Mouse (Mus musculus): ENCODE results near the gene E2f8. TPM values are rescaled to one million over a fixed set of nuclear protein-coding genes. Genes with fewer than 3 reads are reported as not detected.

E2f8 gene
- total RNA-seq (2015) (107 and 115 TPM in 2 replicates), total RNA-seq (2017) (29.3 and 30.6 TPM in 2 replicates)

- peak; percentile 47 for ATAC-seq (replicated peaks; ENCODE audit: poor library complexity)
Observed at GRCm38 (mm10) chr7:48881486-48881885, at the start of gene E2f8. TSS of gene E2f8 (minus strand) at chr7:48881596.

DNA sequence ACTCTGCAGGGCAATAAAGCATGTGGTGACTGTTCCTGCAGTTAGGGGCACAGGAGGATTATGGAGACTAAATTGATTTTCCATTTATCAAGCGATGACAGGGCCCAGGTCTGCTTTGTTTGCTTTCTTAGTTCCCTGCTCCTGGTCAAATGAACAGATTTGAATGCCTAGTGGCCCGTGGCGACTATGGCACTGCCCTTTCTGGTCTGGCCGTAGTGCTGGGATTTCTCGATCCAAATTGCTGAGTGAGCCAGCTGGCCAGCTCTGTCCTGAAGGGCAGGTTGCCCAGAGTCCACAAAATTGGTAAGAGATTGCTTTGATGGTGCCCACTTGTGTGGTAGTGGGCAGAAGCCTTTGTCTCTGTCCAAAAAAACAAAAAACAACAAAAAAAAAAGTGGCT, 49.0 kb upstream of the E2f8 start:
- ATAC-seq (replicated peaks; ENCODE audit: poor library complexity): no peak

DNA sequence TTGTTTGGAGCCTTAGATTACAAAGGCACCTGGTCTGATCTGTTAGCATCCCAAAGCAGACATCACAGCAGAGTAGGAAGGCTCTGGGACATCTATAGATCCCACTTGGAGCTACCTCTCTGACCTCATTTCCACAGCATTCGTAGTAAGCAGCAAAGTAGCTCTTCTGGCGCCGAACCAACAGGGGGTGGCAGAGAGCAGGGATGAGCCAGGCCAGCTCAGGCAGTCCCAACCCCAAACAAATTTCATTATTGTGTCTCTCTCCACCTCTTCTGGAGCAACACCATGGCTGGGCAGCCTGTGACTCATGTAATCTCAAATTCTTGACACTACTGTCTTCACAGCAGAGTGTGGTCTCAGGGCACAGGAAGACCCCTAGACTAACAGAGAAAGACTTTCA, 47.0 kb upstream of the E2f8 start:
- peak; percentile 93 for ATAC-seq (replicated peaks; ENCODE audit: poor library complexity)

- ATAC-seq (replicated peaks; ENCODE audit: poor library complexity): no peak
Observed at GRCm38 (mm10) chr7:48925214-48925613, 43.8 kb upstream of the E2f8 start.

DNA sequence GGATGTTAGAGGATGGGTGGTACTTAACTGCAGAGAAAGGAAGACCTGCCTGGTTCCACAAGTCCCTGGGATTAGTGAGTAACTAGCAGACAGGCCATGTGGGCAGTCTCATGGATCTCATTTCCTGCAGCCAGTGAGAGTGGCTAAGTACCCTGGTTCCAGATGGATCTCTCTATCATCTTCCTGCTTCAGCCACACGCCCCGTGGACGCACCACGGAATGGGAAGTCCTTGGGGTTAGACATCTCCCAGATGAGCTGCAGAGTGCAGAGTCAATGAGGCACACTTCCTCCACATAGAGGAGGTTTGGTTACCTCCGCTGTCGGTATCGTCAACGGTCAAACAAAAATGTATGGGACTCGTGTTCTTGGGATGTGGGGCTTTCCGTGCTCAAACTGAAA, 42.2 kb upstream of the E2f8 start:
- peak; percentile 57 for ATAC-seq (replicated peaks; ENCODE audit: poor library complexity)

DNA sequence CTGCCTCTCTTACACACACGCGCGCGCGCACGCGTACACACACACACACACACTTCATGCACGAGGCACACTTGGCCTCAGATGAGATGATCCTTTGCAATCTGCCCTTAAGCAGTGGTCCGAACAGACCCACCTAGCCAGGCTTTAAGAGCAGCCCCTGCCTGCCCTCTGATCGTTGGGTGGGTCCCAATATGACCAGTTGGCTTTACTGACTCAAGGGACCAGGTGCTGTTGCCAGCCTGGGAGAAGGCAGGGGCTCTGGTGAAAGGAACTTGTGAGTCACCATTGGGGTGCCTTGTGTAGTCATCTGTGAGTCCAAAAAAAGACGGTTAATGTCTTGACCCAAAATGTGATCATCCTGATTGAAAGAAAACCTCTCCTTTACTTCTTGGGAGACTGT, 37.0 kb upstream of the E2f8 start:
- ATAC-seq (replicated peaks; ENCODE audit: poor library complexity): no peak

DNA sequence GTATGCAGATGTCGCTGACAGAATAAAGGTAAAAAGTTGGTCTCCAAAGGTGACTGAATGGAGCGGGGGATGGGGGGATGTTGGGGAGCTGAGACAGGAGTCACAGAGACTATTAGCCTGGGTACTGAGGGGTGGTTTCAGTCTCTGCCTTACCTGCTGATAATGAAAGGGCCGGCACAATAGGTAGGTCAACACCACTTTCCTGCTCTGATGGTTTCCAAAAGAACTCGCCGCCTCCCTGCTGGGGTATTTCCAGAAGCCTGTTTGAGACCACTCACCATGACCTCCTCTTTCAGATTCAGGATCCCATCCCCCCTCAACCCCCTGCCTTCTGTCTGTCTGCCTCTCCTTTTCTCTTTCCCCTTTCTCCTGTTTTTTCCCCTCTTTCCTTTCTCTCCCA, 36.6 kb upstream of the E2f8 start:
- ATAC-seq (replicated peaks; ENCODE audit: poor library complexity): no peak

DNA sequence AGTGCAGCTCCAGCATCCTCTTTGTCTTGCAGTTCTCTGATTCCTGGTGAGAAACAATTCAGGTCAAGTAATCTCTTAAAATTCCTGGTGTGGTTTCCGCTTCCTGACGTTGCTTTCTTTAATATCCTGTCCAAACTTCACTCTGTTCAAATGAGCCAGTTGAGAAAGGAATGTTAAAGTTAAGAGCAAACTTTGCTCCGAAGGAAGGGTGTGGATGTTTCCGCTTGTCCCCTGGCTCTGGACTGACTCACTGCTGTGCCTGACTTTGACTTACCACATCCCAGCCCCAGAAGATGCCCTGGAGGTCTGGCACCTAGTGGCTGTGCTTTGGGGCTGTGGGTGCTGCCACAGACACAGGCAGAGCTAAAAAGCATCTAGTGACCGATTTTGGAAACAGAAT, 36.1 kb upstream of the E2f8 start:
- no peak for ATAC-seq (replicated peaks; ENCODE audit: poor library complexity)

DNA sequence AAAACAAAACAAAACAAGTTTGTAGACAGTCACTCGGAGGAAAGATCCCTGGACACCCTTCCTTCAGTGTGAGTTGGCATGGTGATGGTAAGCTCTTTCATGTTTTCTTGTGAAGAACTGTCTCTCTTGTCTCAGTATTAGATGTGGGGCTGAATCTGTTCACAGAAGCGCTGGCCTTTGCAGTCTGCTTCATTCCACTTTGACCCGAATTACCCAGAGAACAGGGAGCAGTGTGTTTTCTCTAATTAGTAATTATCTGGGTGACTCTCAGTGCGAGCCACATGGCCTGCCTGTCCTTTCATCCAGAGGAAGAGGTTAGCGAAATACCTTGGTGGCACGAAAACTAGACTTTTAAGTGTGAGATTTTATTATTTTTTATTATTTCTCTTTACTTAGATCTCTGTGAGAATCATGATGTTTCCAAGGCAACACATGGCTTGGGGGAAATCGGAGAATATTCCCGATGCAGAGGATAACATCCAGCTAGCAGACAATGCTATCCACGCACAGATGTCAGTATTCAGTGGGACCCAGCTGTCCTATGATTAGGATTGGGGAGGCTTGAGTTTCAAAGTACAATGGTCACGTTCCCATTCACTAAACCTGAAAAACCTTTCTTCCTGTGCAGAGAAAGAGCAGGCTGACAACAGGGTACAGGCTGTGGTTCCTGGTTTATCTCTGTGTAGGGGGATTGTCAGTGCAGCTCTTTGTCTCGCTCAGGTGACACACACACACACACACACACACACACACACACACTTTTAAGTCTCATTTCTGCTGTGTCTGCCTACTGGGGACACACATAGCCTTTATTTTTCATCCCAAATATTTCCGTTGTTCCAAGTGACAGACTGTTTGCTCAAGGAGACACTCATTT, 33.5 kb upstream of the E2f8 start:
- no peak for ATAC-seq (replicated peaks; ENCODE audit: poor library complexity)

- ATAC-seq (replicated peaks; ENCODE audit: poor library complexity): no peak
Observed at GRCm38 (mm10) chr7:48911146-48911545, 29.8 kb upstream of the E2f8 start.

DNA sequence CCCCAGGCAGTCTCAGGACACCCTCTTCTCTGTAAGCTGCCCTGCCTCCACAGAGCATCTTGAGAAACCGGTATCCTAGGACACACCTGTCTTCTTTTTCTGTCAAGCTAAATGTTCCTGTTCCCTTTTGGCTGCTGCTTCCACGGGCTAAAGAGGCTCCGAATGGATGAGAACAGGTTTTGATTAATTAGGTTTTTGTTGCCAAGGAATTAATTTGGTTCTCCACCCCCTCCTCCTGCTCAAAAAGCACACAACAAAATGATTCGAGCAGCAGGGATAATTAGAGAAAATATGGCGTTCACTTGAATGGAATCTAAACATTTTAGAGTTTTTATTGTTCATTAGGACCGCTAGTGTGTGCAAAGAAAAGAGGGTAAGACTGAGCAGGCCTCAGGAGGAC, 28.9 kb upstream of the E2f8 start:
- no peak for ATAC-seq (replicated peaks; ENCODE audit: poor library complexity)

DNA sequence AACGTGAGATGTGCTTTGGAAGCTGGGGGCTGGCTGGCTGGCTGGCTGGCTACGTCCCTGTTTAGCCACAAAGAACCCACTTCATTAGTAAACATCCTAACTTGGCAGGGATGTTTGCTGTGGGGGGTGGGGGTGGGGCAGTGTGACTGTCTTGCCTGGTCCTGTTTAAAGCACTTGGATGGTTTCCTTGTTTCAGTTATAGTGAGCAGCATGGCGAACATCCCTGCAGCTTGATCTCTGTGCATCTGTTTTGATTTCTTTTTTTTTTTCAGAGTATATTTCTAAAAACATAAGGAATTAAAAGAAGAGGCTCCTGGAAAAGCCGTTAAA, 27.9 kb upstream of the E2f8 start:
- ATAC-seq (replicated peaks; ENCODE audit: poor library complexity): peak; percentile 21

- peak; percentile 93 for ATAC-seq (replicated peaks; ENCODE audit: poor library complexity)
Observed at GRCm38 (mm10) chr7:48908521-48909341, 27.3 kb upstream of the E2f8 start, which contains the start of gene Nav2. TSS of gene Nav2 (plus strand) at chr7:48908716.

DNA sequence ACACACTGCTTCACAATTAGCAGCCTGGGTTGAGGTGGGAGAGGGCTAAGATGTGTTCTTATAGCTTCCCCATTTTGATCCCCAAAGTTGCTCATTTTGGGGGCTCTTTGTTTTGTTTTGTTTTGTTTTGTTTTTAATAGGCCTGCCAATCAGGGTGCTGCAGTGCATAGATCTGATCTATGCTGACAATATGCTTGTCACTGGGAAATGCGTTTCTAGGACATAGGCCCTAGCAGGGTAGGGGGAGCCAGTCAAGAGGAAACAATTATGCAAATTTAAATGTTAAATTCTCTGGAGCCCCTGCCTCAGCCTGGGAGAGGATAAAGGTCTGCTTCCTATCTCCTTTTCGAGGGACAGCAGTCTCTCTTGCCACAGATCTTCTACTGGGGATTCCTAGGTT, 21.1 kb upstream of the E2f8 start:
- no peak for ATAC-seq (replicated peaks; ENCODE audit: poor library complexity)

- ATAC-seq (replicated peaks; ENCODE audit: poor library complexity): no peak
Observed at GRCm38 (mm10) chr7:48900408-48901167, 19.2 kb upstream of the E2f8 start.

GRCm38 (mm10) chr7:48898416-48898815, 17.0 kb upstream of the E2f8 start:
- 0 out of 2 replicates have a peak, but pooled peaks have one; percentile 17 for ATAC-seq (replicated peaks; ENCODE audit: poor library complexity)

DNA sequence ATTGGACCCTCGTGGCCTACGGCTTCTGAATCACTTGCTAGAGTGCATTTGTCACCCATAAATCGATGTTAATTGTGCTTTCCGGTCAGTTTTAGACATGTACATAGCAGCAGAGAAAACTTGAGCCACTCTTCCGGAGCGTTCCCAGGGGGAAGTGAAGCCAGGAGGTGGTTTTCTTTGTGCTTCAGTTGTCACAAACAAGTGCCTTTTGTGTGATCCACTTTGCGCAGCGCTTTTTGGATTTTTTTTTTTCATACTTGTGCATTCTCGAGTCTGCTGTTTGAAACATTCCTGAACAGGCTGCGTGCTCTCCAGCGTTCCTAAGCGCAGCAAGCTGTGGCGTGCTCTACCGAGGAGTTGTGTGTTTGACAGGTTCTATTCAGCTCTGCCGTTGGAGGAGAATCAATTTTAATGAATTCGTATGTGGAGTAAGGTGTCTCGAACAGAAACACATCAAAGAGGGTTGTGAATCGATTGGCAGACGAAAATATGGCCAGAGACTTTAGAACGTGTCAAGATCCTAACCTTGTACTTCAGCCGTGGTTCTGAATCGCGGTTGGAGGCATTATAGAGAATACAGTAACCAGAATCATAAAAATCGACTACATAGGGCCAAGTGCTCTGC, 16.3 kb upstream of the E2f8 start:
- ATAC-seq (replicated peaks; ENCODE audit: poor library complexity): no peak

- ATAC-seq (replicated peaks; ENCODE audit: poor library complexity): no peak
Observed at GRCm38 (mm10) chr7:48896051-48896450, 14.7 kb upstream of the E2f8 start.

DNA sequence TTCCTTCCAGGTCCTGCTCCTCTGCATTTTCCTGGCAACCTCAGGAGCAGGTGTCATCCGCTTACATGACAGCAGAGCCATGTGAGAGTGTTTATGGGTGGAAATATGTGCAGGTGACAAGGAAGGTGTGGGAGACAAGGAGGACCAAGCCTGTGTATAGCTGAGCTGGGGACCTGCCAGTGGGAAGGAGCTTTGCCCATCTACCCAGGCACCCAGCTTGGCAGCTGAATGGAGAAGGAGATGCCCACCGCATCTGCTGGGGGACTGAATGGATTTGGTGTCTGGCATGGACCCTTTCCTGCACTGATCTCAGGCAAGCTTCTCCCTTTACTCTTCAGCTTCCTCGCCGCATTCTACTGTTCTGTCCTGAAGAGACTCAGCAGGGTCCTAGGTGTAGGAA, 14.1 kb upstream of the E2f8 start:
- no peak for ATAC-seq (replicated peaks; ENCODE audit: poor library complexity)

- ATAC-seq (replicated peaks; ENCODE audit: poor library complexity): no peak
Observed at GRCm38 (mm10) chr7:48894763-48895162, 13.4 kb upstream of the E2f8 start.

DNA sequence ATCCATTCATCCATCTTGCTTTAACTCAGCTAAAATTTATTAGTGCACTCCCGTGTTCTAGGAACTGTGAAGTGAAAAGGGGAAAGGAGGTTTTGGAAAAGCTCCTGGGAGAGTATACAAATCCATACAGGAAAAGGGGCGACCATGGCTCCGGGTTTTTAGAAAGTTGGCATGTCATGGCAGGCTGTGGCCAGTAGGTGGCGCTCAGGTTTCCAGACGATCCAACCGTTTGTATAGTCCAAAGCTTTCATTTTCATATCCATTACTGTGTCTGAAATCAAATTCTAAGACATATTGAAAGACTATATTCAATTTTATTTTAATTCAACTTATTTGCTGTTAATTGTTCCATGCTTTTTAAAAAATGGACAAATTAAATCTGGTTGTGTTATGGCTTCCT, 12.8 kb upstream of the E2f8 start:
- peak; percentile 71 for ATAC-seq (replicated peaks; ENCODE audit: poor library complexity)
